Mouse (Mus musculus): ENCODE data around the gene Gm7861. TPM values are rescaled to one million over a fixed set of nuclear protein-coding genes. Genes with fewer than 3 reads are reported as not detected.
"Not testable (repeated sequence)": the region's sequence is repeated elsewhere in the genome, so short reads cannot be mapped to it uniquely, and the experiment has no call there.

Gene Gm7861
- polyA plus RNA-seq (2016; fragmentation: Nextera tagmentation; extraction: Ambion mirVana), result not detected in 2 replicates

GRCm38 (mm10) chr8:21594408-21594807 lies at the start of gene Gm7861:
Gm7861 (minus strand) TSS chr8:21594508.
- WGBS, result no CpG with 5 or more reads among the region's 1 CpGs
- H3K27ac ChIP-seq; H3K4me3 ChIP-seq; H3K36me3 ChIP-seq; H3K27me3 ChIP-seq; H3K4me2 ChIP-seq (replicated peaks); H3K9me3 ChIP-seq (replicated peaks); H3K4me1 ChIP-seq; ATAC-seq (ENCODE audit: low FRiP score); H3K9ac ChIP-seq: not testable (repeated sequence)

- not testable (repeated sequence) for H3K4me2 ChIP-seq (replicated peaks); H3K27me3 ChIP-seq; H3K4me3 ChIP-seq; H3K9ac ChIP-seq; ATAC-seq (ENCODE audit: low FRiP score); H3K9me3 ChIP-seq (replicated peaks); H3K36me3 ChIP-seq; H3K4me1 ChIP-seq; H3K27ac ChIP-seq
- WGBS, result 82% methylated on average over 1 of the region's 1 CpGs
Observed at GRCm38 (mm10) chr8:21617883-21618282, 23.6 kb upstream of the Gm7861 start, which contains the start of gene Defa26. Defa26 (plus strand) TSS chr8:21618183.

- H3K4me1 ChIP-seq, result not testable (repeated sequence)
- WGBS, result no CpG with 5 or more reads among the region's 1 CpGs
Observed at GRCm38 (mm10) chr8:21582706-21583105, 11.6 kb downstream of the Gm7861 start, which contains the start of gene Defa28. Defa28 (plus strand) TSS chr8:21583006.

GRCm38 (mm10) chr8:21565086-21565485 lies 29.2 kb downstream of the Gm7861 start, which contains the start of gene Defa37:
Defa37 (plus strand) TSS chr8:21565386.
- not testable (repeated sequence) for H3K4me1 ChIP-seq; H3K36me3 ChIP-seq; H3K4me3 ChIP-seq; H3K9me3 ChIP-seq (replicated peaks); H3K9ac ChIP-seq; H3K27ac ChIP-seq; ATAC-seq (ENCODE audit: low FRiP score); H3K4me2 ChIP-seq (replicated peaks); H3K27me3 ChIP-seq
- WGBS, result no CpG with 5 or more reads among the region's 1 CpGs

More at GRCm38 (mm10) chr8:21582706-21583105, 11.6 kb downstream of the Gm7861 start, which contains the start of gene Defa28:
- not testable (repeated sequence) for H3K27me3 ChIP-seq; H3K9me3 ChIP-seq (replicated peaks); H3K36me3 ChIP-seq; H3K9ac ChIP-seq; H3K27ac ChIP-seq; ATAC-seq (ENCODE audit: low FRiP score); H3K4me3 ChIP-seq; H3K4me2 ChIP-seq (replicated peaks)

Other genes starting within 250 kb of the Gm7861 start
- gene Defa2, start 216.0 kb downstream of the Gm7861 start, polyA plus RNA-seq (2016; fragmentation: Nextera tagmentation; extraction: Ambion mirVana), result not detected in 2 replicates
- gene Defa33, start 202.7 kb downstream of the Gm7861 start, polyA plus RNA-seq (2016; fragmentation: Nextera tagmentation; extraction: Ambion mirVana), result not detected in 2 replicates
- gene Defa36, start 167.1 kb downstream of the Gm7861 start, polyA plus RNA-seq (2016; fragmentation: Nextera tagmentation; extraction: Ambion mirVana), result not detected in 2 replicates
- gene Gm7849, start 137.9 kb downstream of the Gm7861 start, polyA plus RNA-seq (2016; fragmentation: Nextera tagmentation; extraction: Ambion mirVana), result not detected in 2 replicates
- not detected in 2 replicates for gene Defa20, start 85.2 kb downstream of the Gm7861 start, polyA plus RNA-seq (2016; fragmentation: Nextera tagmentation; extraction: Ambion mirVana)
- gene Defa32, start 65.5 kb downstream of the Gm7861 start, polyA plus RNA-seq (2016; fragmentation: Nextera tagmentation; extraction: Ambion mirVana), result not detected in 2 replicates
- not detected in 2 replicates for gene Defa37, start 29.1 kb downstream of the Gm7861 start, polyA plus RNA-seq (2016; fragmentation: Nextera tagmentation; extraction: Ambion mirVana)
- not detected in 2 replicates for gene Defa28, start 11.5 kb downstream of the Gm7861 start, polyA plus RNA-seq (2016; fragmentation: Nextera tagmentation; extraction: Ambion mirVana)
- gene Defa26, start 23.7 kb upstream of the Gm7861 start, polyA plus RNA-seq (2016; fragmentation: Nextera tagmentation; extraction: Ambion mirVana), result not detected in 2 replicates
- not detected in 2 replicates for gene Defa17, start 61.3 kb upstream of the Gm7861 start, polyA plus RNA-seq (2016; fragmentation: Nextera tagmentation; extraction: Ambion mirVana)
- gene Defa34, start 71.3 kb upstream of the Gm7861 start, polyA plus RNA-seq (2016; fragmentation: Nextera tagmentation; extraction: Ambion mirVana), result not detected in 2 replicates
- not detected in 2 replicates for gene AY761184, start 109.1 kb upstream of the Gm7861 start, polyA plus RNA-seq (2016; fragmentation: Nextera tagmentation; extraction: Ambion mirVana)
- gene Defa24, start 140.0 kb upstream of the Gm7861 start, polyA plus RNA-seq (2016; fragmentation: Nextera tagmentation; extraction: Ambion mirVana), result not detected in 2 replicates
- not detected in 2 replicates for gene Defb50, start 229.0 kb upstream of the Gm7861 start, polyA plus RNA-seq (2016; fragmentation: Nextera tagmentation; extraction: Ambion mirVana)
- gene Defb2, start 245.4 kb upstream of the Gm7861 start, polyA plus RNA-seq (2016; fragmentation: Nextera tagmentation; extraction: Ambion mirVana), result not detected in 2 replicates

Measured in hindbrain, embryonic 12.5 days (tissue).